Mouse (Mus musculus) cortical plate, adult 2 months (tissue): Measurements from ENCODE around the gene Zcchc24. TPM values are rescaled to one million over a fixed set of nuclear protein-coding genes. Genes with fewer than 3 reads are reported as not detected.

ENCODE experiments used
- H3K27ac ChIP-seq: fragments of 200-500 bp; 2 replicates; pipeline ENCODE4 v1.5.1; 2012; ENCODE audit warnings: low read length, control low read depth, inconsistent platforms; ENCODE audit not compliant: insufficient read depth
- H3K4me1 ChIP-seq: fragments of 200-500 bp; 2 replicates; pipeline ENCODE4 v1.6.1; 2011; ENCODE audit warnings: low read length; ENCODE audit not compliant: control insufficient read depth, insufficient read depth
- H3K4me3 ChIP-seq: fragments of 200-500 bp; 2 replicates; pipeline ENCODE4 v1.5.1; 2011; ENCODE audit warnings: mild to moderate bottlenecking, low read length, control low read depth; ENCODE audit not compliant: insufficient read depth
- CTCF ChIP-seq: fragments of 200-500 bp; IDR thresholded peaks from 2 replicates; pipeline ENCODE4 v1.5.1; 2011; ENCODE audit warnings: mild to moderate bottlenecking, control low read depth, low read length; ENCODE audit not compliant: insufficient read depth; ENCODE audit errors: extremely low read depth
- POLR2A ChIP-seq: fragments of 200-500 bp; IDR thresholded peaks from 2 replicates; pipeline ENCODE4 v1.6.1; 2011; ENCODE audit warnings: mild to moderate bottlenecking, low read length, control low read depth; ENCODE audit not compliant: insufficient read depth; ENCODE audit errors: extremely low read depth
- polyA plus RNA-seq: library from polyadenylated mRNA; depleted of rRNA; stranded (reverse); fragments of >200 nt; gene quantifications from 2 replicates; pipeline ENCODE4 v1.2.3, GENCODE M21; 2012

The Zcchc24 gene
- polyA plus RNA-seq, 1 experiment, result 52.1 TPM

DNA sequence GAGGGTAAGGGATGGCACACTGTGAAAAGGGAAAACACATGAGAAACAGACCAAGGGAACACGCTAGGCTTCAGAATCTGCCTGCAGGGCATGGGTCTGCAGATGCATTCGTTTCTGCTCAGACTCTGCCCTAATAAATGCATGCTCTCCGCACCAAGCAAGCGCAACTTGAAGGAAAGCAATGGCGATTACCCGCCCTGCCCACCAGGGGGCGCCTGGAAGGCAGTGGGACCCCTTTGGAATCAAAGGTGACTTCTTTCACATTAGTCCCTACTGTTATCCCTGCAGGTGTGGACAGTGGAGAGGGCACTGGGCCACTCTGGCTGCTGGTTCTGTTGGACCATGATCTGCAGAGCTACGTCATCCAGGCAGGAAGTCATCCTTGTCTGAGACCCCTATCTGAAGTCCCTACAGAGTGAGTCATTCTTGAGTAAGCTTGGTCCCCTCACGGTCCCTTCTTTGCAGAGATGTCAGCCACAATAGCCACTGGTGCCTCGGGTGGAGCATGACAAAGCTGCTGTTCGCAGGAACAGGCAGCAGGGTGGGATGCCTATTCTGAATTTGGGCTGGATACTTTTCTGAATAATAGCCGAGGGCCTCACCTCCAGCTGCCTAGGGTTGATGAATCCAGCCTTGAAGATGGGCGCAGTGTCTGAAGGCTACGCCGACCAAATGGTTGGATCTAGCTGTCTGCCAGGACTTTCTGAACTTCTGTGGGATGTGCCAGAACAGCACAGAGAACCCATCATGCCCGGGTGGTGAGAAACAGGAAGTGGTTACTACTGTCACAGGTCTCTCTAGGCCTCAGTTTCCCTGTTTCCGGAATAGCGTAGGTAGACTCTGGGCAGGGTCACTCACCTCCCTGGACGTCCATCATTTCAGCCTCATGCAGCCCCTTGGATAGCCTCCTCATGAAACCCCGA lies 42.4 kb downstream of the Zcchc24 start:
- no peak overlapping the region for H3K4me3 ChIP-seq
- no peaks in the 10 kb centered on the region for H3K4me1 ChIP-seq
- H3K27ac ChIP-seq, result no peak overlapping the region
- peak; percentile 57 for TF ChIP-seq CTCF
- no peak for TF ChIP-seq POLR2A

DNA sequence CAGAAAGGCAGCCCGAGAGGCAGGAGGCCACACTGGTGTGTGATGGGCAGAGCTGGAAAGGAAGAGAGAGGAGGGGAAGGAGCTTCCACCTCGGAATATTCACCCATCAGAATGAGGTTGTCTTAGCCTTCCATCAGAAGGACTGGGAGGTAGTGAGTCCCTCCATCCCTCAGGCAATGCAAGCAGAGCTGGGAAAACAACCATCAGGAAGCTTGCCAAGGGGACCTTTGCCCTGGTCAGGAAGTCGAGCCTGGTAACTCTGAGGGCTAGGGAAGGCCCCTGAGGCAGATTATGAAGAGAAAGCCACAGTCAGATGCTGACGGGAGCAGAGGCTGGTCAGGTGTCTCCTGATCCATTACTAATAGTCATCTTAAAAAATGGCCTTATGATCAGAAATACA lies 43.1 kb downstream of the Zcchc24 start:
- H3K4me3 ChIP-seq, result no peak overlapping the region
- H3K4me1 ChIP-seq, result no peaks in the 10 kb centered on the region
- no peak overlapping the region for H3K27ac ChIP-seq
- TF ChIP-seq POLR2A (no peak), CTCF (no peak)

DNA sequence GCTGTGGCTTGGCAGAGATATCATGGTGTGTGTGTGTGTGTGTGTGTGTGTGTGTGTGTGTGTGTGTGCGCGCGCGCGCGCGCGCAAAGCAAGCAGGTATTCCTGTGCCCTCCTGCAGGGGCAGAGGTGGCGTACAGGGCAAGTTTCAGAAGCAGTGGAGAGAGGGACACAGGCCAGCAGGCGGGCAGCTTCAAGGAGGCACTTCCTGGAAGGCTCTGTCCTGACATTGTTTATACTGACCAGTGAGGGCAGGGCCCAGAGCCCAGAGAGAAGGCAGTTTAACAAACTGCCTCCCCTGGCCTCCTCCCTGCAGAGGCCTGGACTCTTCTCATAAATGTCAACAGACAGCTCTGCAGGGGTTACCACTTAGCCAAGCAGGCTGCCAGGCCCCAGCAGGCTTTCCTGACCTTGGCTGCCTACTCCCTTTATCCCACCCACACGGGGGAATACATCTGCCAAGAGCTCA lies 43.8 kb downstream of the Zcchc24 start:
- no peak for TF ChIP-seq CTCF
- Histone ChIP-seq H3K4me1 (no peaks in the 10 kb centered on the region), H3K27ac (no peak overlapping the region)

DNA sequence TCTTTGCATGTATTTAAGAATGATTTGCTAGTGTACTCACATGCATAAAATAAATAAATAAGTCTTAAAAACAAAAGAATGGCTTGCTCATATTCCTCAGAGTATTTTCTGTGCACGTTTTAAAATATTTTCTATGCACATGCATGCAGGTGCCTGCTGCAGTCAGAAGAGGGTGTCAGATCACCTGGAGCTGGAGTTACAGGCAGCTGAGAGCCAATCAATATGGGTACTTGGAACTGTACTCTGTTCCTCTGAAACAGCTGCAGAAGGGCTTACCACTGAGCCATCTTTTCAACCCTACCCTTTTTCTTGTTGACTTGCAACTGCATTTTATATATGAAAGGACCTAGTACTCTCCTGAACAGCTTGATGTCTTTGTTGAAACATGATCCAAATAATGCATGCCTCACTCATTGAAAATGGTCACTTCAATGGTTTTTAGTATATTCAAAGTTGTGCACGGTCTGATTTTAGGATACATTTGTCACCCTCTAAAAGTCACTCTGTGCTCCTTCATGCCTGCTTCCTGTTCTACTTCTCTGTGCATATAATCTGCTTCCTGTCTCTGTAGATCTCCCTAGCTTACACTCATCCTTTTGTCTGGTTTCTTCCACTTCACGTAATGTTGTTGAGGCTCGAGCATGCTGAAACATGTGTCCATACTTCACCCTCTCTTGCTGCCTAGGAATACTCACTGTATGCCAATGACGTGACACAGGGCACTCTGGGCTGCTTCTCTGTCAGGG lies 47.7 kb downstream of the Zcchc24 start:
- no peak for TF ChIP-seq CTCF
- TF ChIP-seq POLR2A, result no peak
- Histone ChIP-seq H3K27ac (no peak overlapping the region), H3K4me3 (no peak overlapping the region), H3K4me1 (0 out of 2 replicates have a peak, but pooled peaks cover 2% of the 10 kb centered on the region)

More for the DNA sequence above, 43.8 kb downstream of the Zcchc24 start:
- no peak overlapping the region for H3K4me3 ChIP-seq

DNA sequence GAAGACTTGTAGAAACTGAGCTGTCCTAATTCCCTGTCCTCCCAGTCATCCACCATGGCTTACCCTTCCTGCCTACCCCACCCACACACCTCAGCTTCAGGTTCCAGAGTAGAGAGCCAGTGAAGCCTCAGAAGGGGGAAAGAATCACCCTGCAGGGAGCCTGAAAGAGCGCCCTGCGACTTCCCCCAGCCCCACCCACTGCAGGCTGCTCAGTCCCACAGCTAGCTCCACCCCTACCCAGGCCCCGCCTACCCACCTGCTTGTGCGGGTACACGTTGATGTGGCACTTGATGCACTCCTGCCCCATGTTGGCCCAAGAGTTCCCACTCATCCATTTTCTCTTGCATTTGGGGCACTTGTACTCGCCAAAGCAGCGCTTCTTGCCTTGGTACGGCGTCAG lies 49.5 kb downstream of the Zcchc24 start:
- Histone ChIP-seq H3K27ac (no peak overlapping the region), H3K4me1 (0 out of 2 replicates have a peak, but pooled peaks cover 2% of the 10 kb centered on the region), H3K4me3 (no peak overlapping the region)
- TF ChIP-seq CTCF, result no peak
- TF ChIP-seq POLR2A, result no peak

DNA sequence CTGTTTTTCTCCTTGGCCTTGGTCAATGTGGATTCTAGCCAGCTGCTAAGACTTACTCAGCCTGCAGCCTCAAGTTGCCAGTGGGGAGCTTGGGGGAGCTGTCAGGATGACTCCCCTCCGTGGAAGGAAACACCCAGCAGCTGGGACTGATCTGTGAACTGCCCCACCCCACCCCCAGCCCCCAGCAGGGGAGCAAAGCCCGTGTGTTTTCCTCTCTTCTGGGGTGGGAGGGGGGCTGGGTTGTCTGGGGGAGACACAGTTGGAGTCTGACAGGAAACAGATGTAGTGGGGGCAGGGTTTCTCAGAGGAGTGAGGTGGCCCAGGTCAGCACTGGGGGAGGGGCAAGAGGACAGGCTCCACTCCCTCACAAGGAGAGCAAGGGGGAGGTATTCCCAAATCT lies 50.4 kb downstream of the Zcchc24 start:
- H3K4me1 ChIP-seq, result 0 out of 2 replicates have a peak, but pooled peaks cover 2% of the 10 kb centered on the region
- H3K4me3 ChIP-seq, result no peak overlapping the region
- no peak for TF ChIP-seq CTCF
- TF ChIP-seq POLR2A, result no peak
- H3K27ac ChIP-seq, result no peak overlapping the region

DNA sequence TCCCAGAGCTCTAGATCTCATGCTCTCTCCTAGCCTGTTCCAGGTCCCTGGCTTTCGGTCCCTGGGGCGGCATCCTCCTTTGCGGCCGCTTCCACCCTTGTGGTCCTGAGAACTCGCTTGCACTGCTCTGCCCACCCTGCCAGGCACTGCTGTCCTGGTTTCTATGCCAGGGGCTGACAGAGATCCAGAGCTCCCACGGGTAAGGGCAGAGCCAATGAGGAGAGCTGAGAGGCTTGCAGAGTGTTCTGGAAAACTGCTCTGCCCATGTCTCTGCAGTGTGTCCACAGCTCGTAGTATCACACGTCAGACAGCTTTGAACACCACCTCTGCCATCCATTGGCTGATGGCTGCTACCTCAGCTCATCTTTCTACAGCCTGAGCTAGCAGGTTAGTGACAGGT lies 51.1 kb downstream of the Zcchc24 start:
- Histone ChIP-seq H3K27ac (no peak overlapping the region), H3K4me3 (no peak overlapping the region), H3K4me1 (0 out of 2 replicates have a peak, but pooled peaks cover 2% of the 10 kb centered on the region)
- no peak for TF ChIP-seq CTCF

DNA sequence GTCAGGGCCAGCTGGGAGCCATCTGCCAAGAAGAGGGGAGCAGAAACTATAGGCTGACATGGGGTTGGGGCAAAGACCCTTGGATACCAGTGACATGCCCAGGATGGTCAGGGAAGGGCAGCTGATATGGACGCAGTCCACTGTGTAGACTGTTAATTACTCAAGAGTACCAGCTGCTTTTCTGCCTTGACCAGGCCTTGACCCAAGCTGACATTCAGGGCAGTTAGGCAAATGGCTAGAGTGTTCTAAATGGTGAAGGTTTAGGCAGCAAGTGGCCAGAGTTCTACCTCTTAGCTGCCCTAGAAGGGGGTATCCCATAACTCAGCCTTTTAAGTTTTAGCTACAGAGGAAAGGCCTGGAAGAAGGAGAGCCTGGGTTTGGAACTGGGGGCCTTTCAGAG lies 52.3 kb downstream of the Zcchc24 start:
- 0 out of 2 replicates have a peak, but pooled peaks cover 2% of the 10 kb centered on the region for H3K4me1 ChIP-seq
- TF ChIP-seq CTCF (no peak), POLR2A (no peak)
- no peak overlapping the region for H3K4me3 ChIP-seq
- H3K27ac ChIP-seq, result no peak overlapping the region

DNA sequence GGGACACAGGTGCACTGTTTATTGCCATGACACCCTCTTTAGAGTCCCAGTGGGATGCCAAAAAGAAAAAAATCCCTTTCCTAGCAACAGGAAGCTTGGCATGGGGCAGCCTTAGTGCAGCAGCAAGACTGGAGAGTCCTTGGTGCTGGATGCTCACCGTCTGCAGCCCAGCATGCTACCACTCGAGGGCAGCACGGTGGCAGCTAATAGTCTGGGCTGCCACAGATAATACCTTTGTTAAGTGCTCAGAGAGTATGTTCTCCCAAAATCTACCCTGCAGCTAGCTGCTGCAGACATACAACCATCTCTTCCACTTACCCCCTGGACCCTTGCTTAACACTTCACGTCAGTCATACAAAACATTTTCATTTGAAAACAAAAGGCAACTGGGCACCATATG lies 55.4 kb downstream of the Zcchc24 start:
- H3K4me3 ChIP-seq, result no peak overlapping the region
- TF ChIP-seq POLR2A (no peak), CTCF (peak; percentile 69)
- H3K4me1 ChIP-seq, result 0 out of 2 replicates have a peak, but pooled peaks cover 2% of the 10 kb centered on the region
- H3K27ac ChIP-seq, result no peak overlapping the region
